Mouse (Mus musculus): ENCODE data around the gene Ampd3. TPM values are rescaled to one million over a fixed set of nuclear protein-coding genes. Genes with fewer than 3 reads are reported as not detected.

The Ampd3 gene
- polyA plus RNA-seq (2015; fragmentation: Illumina TruSeq; extraction: RNeasy Lipid Tissue Mini Kit (QIAGEN cat#74804); ENCODE audit: insufficient read depth, low replicate concordance) = 20.1 TPM

GRCm38 (mm10) chr7:110768001-110768400 is at the start of gene Ampd3:
Ampd3 (plus strand) TSS chr7:110768206.

GRCm38 (mm10) chr7:110843916-110844874 is 76.2 kb downstream of the Ampd3 start, which contains the start of gene Rnf141:
Rnf141 (minus strand) TSS chr7:110844457.

Other genes starting within 250 kb of the Ampd3 start
- gene Sbf2, start 153.3 kb upstream of the Ampd3 start, polyA plus RNA-seq (2015; fragmentation: Illumina TruSeq; extraction: RNeasy Lipid Tissue Mini Kit (QIAGEN cat#74804); ENCODE audit: insufficient read depth, low replicate concordance) = 16.7 TPM
- 4.6 TPM for gene Adm, start 140.5 kb upstream of the Ampd3 start, polyA plus RNA-seq (2015; fragmentation: Illumina TruSeq; extraction: RNeasy Lipid Tissue Mini Kit (QIAGEN cat#74804); ENCODE audit: insufficient read depth, low replicate concordance)
- gene Rnf141, start 76.3 kb downstream of the Ampd3 start, polyA plus RNA-seq (2015; fragmentation: Illumina TruSeq; extraction: RNeasy Lipid Tissue Mini Kit (QIAGEN cat#74804); ENCODE audit: insufficient read depth, low replicate concordance) = 38.1 TPM
- 0.95 TPM for gene Lyve1, start 95.0 kb downstream of the Ampd3 start, polyA plus RNA-seq (2015; fragmentation: Illumina TruSeq; extraction: RNeasy Lipid Tissue Mini Kit (QIAGEN cat#74804); ENCODE audit: insufficient read depth, low replicate concordance)
- gene Mrvi1, start 214.3 kb downstream of the Ampd3 start, polyA plus RNA-seq (2015; fragmentation: Illumina TruSeq; extraction: RNeasy Lipid Tissue Mini Kit (QIAGEN cat#74804); ENCODE audit: insufficient read depth, low replicate concordance) = 10.2 TPM

All from spleen, adult 10 weeks (tissue).